8 mouse cellular contexts compared by ENCODE assay signal in genomic region chr12:65172959-65173358, GRCm38 (mm10). TPM values are rescaled to one million over a fixed set of nuclear protein-coding genes. Genes with fewer than 3 reads are reported as not detected.
DNase-seq lines count a peak whose midpoint lies in the region; ATAC-seq and TF ChIP-seq lines count a peak whose summit lies in the region.
"Not testable (repeated sequence)": the region's sequence is repeated elsewhere in the genome, so short reads cannot be mapped to it uniquely, and the experiment has no call there.

No protein-coding gene starts in this region.

- ATAC-seq in liver, embryonic 13.5 days (ENCODE audit: low read depth), result peak; percentile 40

- H3K4me2 ChIP-seq in liver, embryonic 13.5 days, result peak overlapping the region; percentile 83

- H3K4me3 ChIP-seq in cerebellum, adult 2 months (replicated peaks; ENCODE audit: insufficient read depth, low read depth, low read length), result peak overlapping the region; percentile 91
- H3K4me3 ChIP-seq in hindbrain, embryonic 10.5 days, result peak overlapping the region; percentile 88
- peak overlapping the region; percentile 94 for H3K4me3 ChIP-seq in liver, embryonic 13.5 days (replicated peaks)

- peak overlapping the region; percentile 90 for H3K9ac ChIP-seq in liver, embryonic 13.5 days

- 27% methylated on average over 8 of the region's 8 CpGs for WGBS in cerebellum, adult 2 months
- 25% methylated on average over 8 of the region's 8 CpGs for WGBS in hindbrain, embryonic 10.5 days
- 18% methylated on average over 8 of the region's 8 CpGs for WGBS in liver, embryonic 13.5 days (ENCODE audit: insufficient replicate concordance)

- not testable (repeated sequence) for H3K4me1 ChIP-seq in cerebellum, adult 2 months (ENCODE audit: control insufficient read depth, insufficient read depth, low read length)
- H3K4me1 ChIP-seq in hindbrain, embryonic 10.5 days (replicated peaks), result peaks cover 14% of the 10 kb centered on the region
- H3K4me1 ChIP-seq in liver, embryonic 13.5 days (replicated peaks), result peaks cover 32% of the 10 kb centered on the region

- peak; percentile 72 for DNase-seq in CD4-positive, CD25-positive, alpha-beta regulatory T cell, adult 2 months (ENCODE audit: low read depth, low spot score)
- DNase-seq in cerebellum, adult 2 months, result peak; percentile 68 to 69
- DNase-seq in frontal cortex, adult 2 months (ENCODE audit: extremely low spot score in 1 of 2, low spot score in 1 of 2), result peak; percentile 35 to 67
- DNase-seq in hindbrain, embryonic 10.5 days (ENCODE audit: low spot score), result not testable (repeated sequence)
- DNase-seq in layer of hippocampus, adult 18-20 months (ENCODE audit: low spot score in 2 of 2), result peak; percentile 34 to 73
- peak; percentile 59 for DNase-seq in liver, embryonic 13.5 days
- peak; percentile 57 to 77 for DNase-seq in natural killer cell, adult 2 months (ENCODE audit: low spot score in 2 of 2)
- DNase-seq in spleen, postnatal 4 days (ENCODE audit: low spot score in 2 of 2), result peak; percentile 71 to 76

- TF ChIP-seq CTCF in cerebellum, adult 2 months (IDR thresholded peaks at IDR 0.05; ENCODE audit: borderline replicate concordance, insufficient read depth, low read depth, low read length), result peak; percentile 33; the same call in 1 of the 2 replicates

- 0 out of 2 replicates have a peak overlapping the region, but pooled peaks have one; percentile 83 for H3K27ac ChIP-seq in cerebellum, adult 2 months (ENCODE audit: insufficient read depth, low read length)
- H3K27ac ChIP-seq in hindbrain, embryonic 10.5 days, result peak overlapping the region; percentile 94
- peak overlapping the region; percentile 97 for H3K27ac ChIP-seq in liver, embryonic 13.5 days

- H3K27me3 ChIP-seq in cerebellum, adult 2 months (ENCODE audit: control insufficient read depth, insufficient read depth, low read length); hindbrain, embryonic 10.5 days (ENCODE audit: insufficient read depth, poor library complexity, severe bottlenecking); liver, embryonic 13.5 days: not testable (repeated sequence)

- not testable (repeated sequence) for H3K36me3 ChIP-seq in hindbrain, embryonic 10.5 days; liver, embryonic 13.5 days

- not testable (repeated sequence) for TF ChIP-seq POLR2A in cerebellum, adult 2 months (IDR thresholded peaks at IDR 0.05; ENCODE audit: borderline replicate concordance, insufficient read depth, low read length)

- not testable (repeated sequence) for H3K9me3 ChIP-seq in hindbrain, embryonic 10.5 days; liver, embryonic 13.5 days (replicated peaks)

RNA-seq across cellular contexts. Expression of gene Mis18bp1, which starts 0.6 kb away (rescaled TPM):
- polyA plus RNA-seq in cerebellum, adult 2 months (2012; rRNA removed), result 0.07 and 0.08 TPM in 2 replicates
- 0.36 and 0.52 TPM in 2 replicates for polyA plus RNA-seq in frontal cortex, adult 2 months (2012; rRNA removed)
- polyA plus RNA-seq in hindbrain, embryonic 10.5 days (2016; fragmentation: Nextera tagmentation; extraction: Ambion mirVana), result 57.0 and 76.9 TPM in 2 replicates
- under 1 TPM; 0.13 to 0.47 TPM for total RNA-seq in layer of hippocampus, adult 18-20 months (2021)
- polyA plus RNA-seq in liver, embryonic 13.5 days (2015; fragmentation: Nextera tagmentation; extraction: Ambion mirVana), result 44.2 and 54.3 TPM in 2 replicates

RNA-seq across cellular contexts. Expression of gene Wdr20rt, which starts 52.4 kb away (rescaled TPM):
- not detected in 2 replicates for polyA plus RNA-seq in cerebellum, adult 2 months (2012; rRNA removed)
- not detected in 2 replicates for polyA plus RNA-seq in frontal cortex, adult 2 months (2012; rRNA removed)
- polyA plus RNA-seq in hindbrain, embryonic 10.5 days (2016; fragmentation: Nextera tagmentation; extraction: Ambion mirVana), result not detected in 2 replicates
- total RNA-seq in layer of hippocampus, adult 18-20 months (2021), result under 1 TPM in 1 of 2 experiments, not detected in 1; 0.25 TPM
- not detected in 2 replicates for polyA plus RNA-seq in liver, embryonic 13.5 days (2015; fragmentation: Nextera tagmentation; extraction: Ambion mirVana)

Comparison
In these comparisons a context has a peak if more than half of its experiments do, and no peak if none do; other contexts are left out.
1. RNA of gene Mis18bp1, which starts 0.6 kb away (polyA plus RNA-seq): 57.0 to 76.9 TPM in hindbrain, embryonic 10.5 days and 44.2 to 54.3 TPM in liver, embryonic 13.5 days; 0.36 to 0.52 TPM in frontal cortex, adult 2 months and 0.07 to 0.08 TPM in cerebellum, adult 2 months; every median in the first group is over 10 times any median in the second.
2. Peak in every context shown above with its lines, with median percentiles within 50 percentile points of each other: H3K27ac ChIP-seq and H3K4me3 ChIP-seq.